Mouse (Mus musculus): ENCODE results near the gene Tescl. TPM values are rescaled to one million over a fixed set of nuclear protein-coding genes. Genes with fewer than 3 reads are reported as not detected.

Gene Tescl
- polyA plus RNA-seq, 1 experiment from 2014 or later = not detected

GRCm38 (mm10) chr7:24366716-24367632 is 33.2 kb upstream of the Tescl start:
- H3K4me2 ChIP-seq (ENCODE audit: low read length) = no peak overlapping the region
- no peak overlapping the region for H3K9ac ChIP-seq (replicated peaks; ENCODE audit: low read length)
- H3K4me1 ChIP-seq (ENCODE audit: control insufficient read depth, insufficient read depth, low read length) = no peaks in the 10 kb centered on the region
- no peaks in the 10 kb centered on the region for H3K9me3 ChIP-seq (ENCODE audit: control insufficient read depth, low read length)
- H3K36me3 ChIP-seq (ENCODE audit: control insufficient read depth, insufficient read depth, low read length) = no peaks in the 10 kb centered on the region
- no peak for DNase-seq
- ATAC-seq (ENCODE audit: low FRiP score, low TSS enrichment) = no peak
- WGBS = 80% methylated on average over 15 of the region's 15 CpGs
- no peaks in the 10 kb centered on the region for H3K27me3 ChIP-seq (ENCODE audit: control insufficient read depth, insufficient read depth, low read length)
- H3K27ac ChIP-seq (replicated peaks; ENCODE audit: low read depth, low read length) = no peak overlapping the region
- no peak overlapping the region for H3K4me3 ChIP-seq (replicated peaks; ENCODE audit: low read depth, low read length)

GRCm38 (mm10) chr7:24365258-24366014 is 31.7 kb upstream of the Tescl start:
- no peaks in the 10 kb centered on the region for H3K9me3 ChIP-seq (ENCODE audit: control insufficient read depth, low read length)
- ATAC-seq (ENCODE audit: low FRiP score, low TSS enrichment) = peak; percentile 38; the same call in 1 of the 2 replicates
- no peaks in the 10 kb centered on the region for H3K36me3 ChIP-seq (ENCODE audit: control insufficient read depth, insufficient read depth, low read length)
- 81% methylated on average over 5 of the region's 5 CpGs for WGBS
- DNase-seq = no peak
- no peak overlapping the region for H3K4me2 ChIP-seq (ENCODE audit: low read length)
- no peaks in the 10 kb centered on the region for H3K27me3 ChIP-seq (ENCODE audit: control insufficient read depth, insufficient read depth, low read length)
- no peak overlapping the region for H3K4me3 ChIP-seq (replicated peaks; ENCODE audit: low read depth, low read length)
- H3K27ac ChIP-seq (replicated peaks; ENCODE audit: low read depth, low read length) = no peak overlapping the region
- H3K4me1 ChIP-seq (ENCODE audit: control insufficient read depth, insufficient read depth, low read length) = no peaks in the 10 kb centered on the region
- 0 out of 2 replicates have a peak overlapping the region, but pooled peaks have one; percentile 12 for H3K9ac ChIP-seq (replicated peaks; ENCODE audit: low read length)

- 24% methylated on average over 10 of the region's 10 CpGs for WGBS
- ATAC-seq (ENCODE audit: low FRiP score, low TSS enrichment) = peak; percentile 70; the same call in 1 of the 2 replicates
- Histone ChIP-seq H3K36me3 (ENCODE audit: control insufficient read depth, insufficient read depth, low read length) (no peaks in the 10 kb centered on the region), H3K4me2 (ENCODE audit: low read length) (no peak overlapping the region), H3K9me3 (ENCODE audit: control insufficient read depth, low read length) (no peaks in the 10 kb centered on the region), H3K27ac (replicated peaks; ENCODE audit: low read depth, low read length) (no peak overlapping the region), H3K4me3 (replicated peaks; ENCODE audit: low read depth, low read length) (no peak overlapping the region), H3K27me3 (ENCODE audit: control insufficient read depth, insufficient read depth, low read length) (no peaks in the 10 kb centered on the region), H3K4me1 (ENCODE audit: control insufficient read depth, insufficient read depth, low read length) (no peaks in the 10 kb centered on the region), H3K9ac (replicated peaks; ENCODE audit: low read length) (0 out of 2 replicates have a peak overlapping the region, but pooled peaks have one; percentile 12)
- DNase-seq = peak; percentile 94
These were observed 31.1 kb upstream of the Tescl start for GRCm38 (mm10) chr7:24364827-24365226.

GRCm38 (mm10) chr7:24363228-24363627 is 29.5 kb upstream of the Tescl start:
- no peaks in the 10 kb centered on the region for H3K9me3 ChIP-seq (ENCODE audit: control insufficient read depth, low read length)
- H3K36me3 ChIP-seq (ENCODE audit: control insufficient read depth, insufficient read depth, low read length) = no peaks in the 10 kb centered on the region
- no peak overlapping the region for H3K9ac ChIP-seq (replicated peaks; ENCODE audit: low read length)
- no peak overlapping the region for H3K4me2 ChIP-seq (ENCODE audit: low read length)
- no peaks in the 10 kb centered on the region for H3K4me1 ChIP-seq (ENCODE audit: control insufficient read depth, insufficient read depth, low read length)
- peak; percentile 59 for DNase-seq
- no peak overlapping the region for H3K4me3 ChIP-seq (replicated peaks; ENCODE audit: low read depth, low read length)
- no peak for ATAC-seq (ENCODE audit: low FRiP score, low TSS enrichment)
- WGBS = 26% methylated on average over 6 of the region's 7 CpGs
- H3K27ac ChIP-seq (replicated peaks; ENCODE audit: low read depth, low read length) = no peak overlapping the region
- no peaks in the 10 kb centered on the region for H3K27me3 ChIP-seq (ENCODE audit: control insufficient read depth, insufficient read depth, low read length)

- WGBS = 69% methylated on average over 4 of the region's 4 CpGs
- ATAC-seq (ENCODE audit: low FRiP score, low TSS enrichment) (no peak), DNase-seq (no peak)
These were observed 27.3 kb upstream of the Tescl start for GRCm38 (mm10) chr7:24361001-24361400.

GRCm38 (mm10) chr7:24359269-24359668 is 25.5 kb upstream of the Tescl start:
- Histone ChIP-seq H3K27ac (replicated peaks; ENCODE audit: low read depth, low read length) (no peak overlapping the region), H3K36me3 (ENCODE audit: control insufficient read depth, insufficient read depth, low read length) (no peaks in the 10 kb centered on the region), H3K4me1 (ENCODE audit: control insufficient read depth, insufficient read depth, low read length) (no peaks in the 10 kb centered on the region), H3K4me2 (ENCODE audit: low read length) (no peak overlapping the region), H3K4me3 (replicated peaks; ENCODE audit: low read depth, low read length) (no peak overlapping the region), H3K9me3 (ENCODE audit: control insufficient read depth, low read length) (no peaks in the 10 kb centered on the region; the same call in 1 of the 2 replicates), H3K27me3 (ENCODE audit: control insufficient read depth, insufficient read depth, low read length) (no peaks in the 10 kb centered on the region), H3K9ac (replicated peaks; ENCODE audit: low read length) (no peak overlapping the region)
- 32% methylated on average over 9 of the region's 9 CpGs for WGBS
- ATAC-seq (ENCODE audit: low FRiP score, low TSS enrichment) = no peak
- no peak for DNase-seq

More at GRCm38 (mm10) chr7:24361001-24361400, 27.3 kb upstream of the Tescl start:
- Histone ChIP-seq H3K36me3 (ENCODE audit: control insufficient read depth, insufficient read depth, low read length) (no peaks in the 10 kb centered on the region), H3K27me3 (ENCODE audit: control insufficient read depth, insufficient read depth, low read length) (no peaks in the 10 kb centered on the region), H3K9ac (replicated peaks; ENCODE audit: low read length) (no peak overlapping the region), H3K9me3 (ENCODE audit: control insufficient read depth, low read length) (no peaks in the 10 kb centered on the region; the same call in 1 of the 2 replicates), H3K4me2 (ENCODE audit: low read length) (no peak overlapping the region), H3K4me3 (replicated peaks; ENCODE audit: low read depth, low read length) (no peak overlapping the region), H3K4me1 (ENCODE audit: control insufficient read depth, insufficient read depth, low read length) (no peaks in the 10 kb centered on the region), H3K27ac (replicated peaks; ENCODE audit: low read depth, low read length) (no peak overlapping the region)

- H3K4me3 ChIP-seq (replicated peaks; ENCODE audit: low read depth, low read length) = no peak overlapping the region
- no peak for DNase-seq
- no peaks in the 10 kb centered on the region for H3K36me3 ChIP-seq (ENCODE audit: control insufficient read depth, insufficient read depth, low read length)
- H3K9me3 ChIP-seq (ENCODE audit: control insufficient read depth, low read length) = no peaks in the 10 kb centered on the region; the same call in 1 of the 2 replicates
- no peak overlapping the region for H3K4me2 ChIP-seq (ENCODE audit: low read length)
- no peak overlapping the region for H3K27ac ChIP-seq (replicated peaks; ENCODE audit: low read depth, low read length)
- H3K4me1 ChIP-seq (ENCODE audit: control insufficient read depth, insufficient read depth, low read length) = no peaks in the 10 kb centered on the region
- ATAC-seq (ENCODE audit: low FRiP score, low TSS enrichment) = no peak
- no peak overlapping the region for H3K9ac ChIP-seq (replicated peaks; ENCODE audit: low read length)
- 52% methylated on average over 4 of the region's 4 CpGs for WGBS
- no peaks in the 10 kb centered on the region for H3K27me3 ChIP-seq (ENCODE audit: control insufficient read depth, insufficient read depth, low read length)
These were observed 24.2 kb upstream of the Tescl start for GRCm38 (mm10) chr7:24357899-24358298.

GRCm38 (mm10) chr7:24356081-24356480 is 22.3 kb upstream of the Tescl start:
- H3K9ac ChIP-seq (replicated peaks; ENCODE audit: low read length) = no peak overlapping the region
- H3K27ac ChIP-seq (replicated peaks; ENCODE audit: low read depth, low read length) = no peak overlapping the region
- no peaks in the 10 kb centered on the region; the same call in 1 of the 2 replicates for H3K9me3 ChIP-seq (ENCODE audit: control insufficient read depth, low read length)
- 82% methylated on average over 10 of the region's 10 CpGs for WGBS
- no peaks in the 10 kb centered on the region for H3K36me3 ChIP-seq (ENCODE audit: control insufficient read depth, insufficient read depth, low read length)
- no peaks in the 10 kb centered on the region for H3K4me1 ChIP-seq (ENCODE audit: control insufficient read depth, insufficient read depth, low read length)
- DNase-seq (no peak), ATAC-seq (ENCODE audit: low FRiP score, low TSS enrichment) (no peak)
- no peak overlapping the region for H3K4me3 ChIP-seq (replicated peaks; ENCODE audit: low read depth, low read length)
- no peaks in the 10 kb centered on the region for H3K27me3 ChIP-seq (ENCODE audit: control insufficient read depth, insufficient read depth, low read length)
- no peak overlapping the region for H3K4me2 ChIP-seq (ENCODE audit: low read length)

All from midbrain, embryonic 14.5 days (tissue).